Mouse (Mus musculus) forebrain, postnatal 0 days (tissue): ENCODE results near the gene Akap12. TPM values are rescaled to one million over a fixed set of nuclear protein-coding genes. Genes with fewer than 3 reads are reported as not detected.
A peak's percentile ranks its signal among the peaks of the same experiment; 100 is the strongest.

ENCODE experiments used
- ATAC-seq: fragments of 200-750 bp; cut with Nextera tagmentation; 2 replicates; pipeline ENCODE4 v1.8.0; 2017; ENCODE audit warnings: mild to moderate bottlenecking, moderate library complexity
- DNase-seq: peaks from one replicate; pipeline ENCODE4 v3.0.0-alpha.2; 2015
- H3K27ac ChIP-seq: fragments of 300-500 bp; sonication (generic); 2 replicates; pipeline ENCODE4 v1.5.1; 2014; ENCODE audit warnings: low read depth, mild to moderate bottlenecking, antibody characterized with exemption, low read length, moderate library complexity, mixed read lengths
- H3K27me3 ChIP-seq: fragments of 300-500 bp; sonication (generic); 2 replicates; pipeline ENCODE4 v1.6.1; 2014; ENCODE audit warnings: mild to moderate bottlenecking, low read length, mixed read lengths; ENCODE audit not compliant: insufficient read depth
- H3K36me3 ChIP-seq: fragments of 300-500 bp; sonication (generic); 2 replicates; pipeline ENCODE4 v1.6.1; 2014; ENCODE audit warnings: mild to moderate bottlenecking, moderate library complexity; ENCODE audit not compliant: insufficient read depth
- H3K4me1 ChIP-seq: fragments of 300-500 bp; sonication (generic); 2 replicates; pipeline ENCODE4 v1.6.1; 2014; ENCODE audit warnings: antibody characterized with exemption; ENCODE audit not compliant: insufficient read depth
- H3K4me2 ChIP-seq: fragments of 300-500 bp; sonication (generic); 2 replicates; pipeline ENCODE4 v1.6.1; 2014; ENCODE audit warnings: low read depth, mild to moderate bottlenecking, moderate library complexity
- H3K4me3 ChIP-seq: fragments of 300-500 bp; sonication (generic); 2 replicates; pipeline ENCODE4 v1.5.1; 2014; ENCODE audit warnings: low read depth, low read length, mixed read lengths
- H3K9ac ChIP-seq: fragments of 300-500 bp; sonication (generic); 2 replicates; pipeline ENCODE4 v1.6.1; 2014; ENCODE audit warnings: mild to moderate bottlenecking
- H3K9me3 ChIP-seq: fragments of 300-500 bp; sonication (generic); 2 replicates; pipeline ENCODE4 v1.6.1; 2016; ENCODE audit warnings: low read length
- CTCF ChIP-seq: sonication (generic); IDR thresholded peaks from 2 replicates; pipeline ENCODE4 v1.5.1; 2016; ENCODE audit warnings: antibody characterized with exemption, control low read depth, low read depth
- WGBS: fragments of 180-500 bp; shearing (Covaris S2); extraction: QIAGEN DNeasy Blood & Tissue Kit; methylation state at CpG from one replicate; pipeline ENCODE4 v1.1.7; 2014; 5-methylcytosine and 5-hydroxymethylcytosine counted together
- polyA plus RNA-seq: library from polyadenylated mRNA; unstranded; fragments of >200 nt; fragmentation: Nextera tagmentation; extraction: Ambion mirVana; gene quantifications from 2 replicates; pipeline ENCODE4 v1.2.1, GENCODE M21; 2015
- total RNA-seq: library from RNA; depleted of rRNA; stranded (reverse); fragments of >200 nt; gene quantifications from 2 replicates; pipeline ENCODE4 v1.2.3, GENCODE M21; 2014

Akap12 gene
- total and polyA plus RNA-seq, 2 experiments from 2014 or later: 28.3 to 52.4 TPM

- 3% methylated on average over 59 of the region's 87 CpGs for WGBS
- H3K27me3 ChIP-seq: no peaks in the 10 kb centered on the region
- TF ChIP-seq CTCF: no peak
- H3K9ac ChIP-seq: peak within 1 kb of the TSS; percentile 99
- no peaks in the 10 kb centered on the region for H3K36me3 ChIP-seq
- peak within 1 kb of the TSS; percentile 92 for H3K4me2 ChIP-seq
- peak within 1 kb of the TSS; percentile 99 for H3K27ac ChIP-seq
- peaks cover 23% of the 10 kb centered on the region for H3K4me1 ChIP-seq
- peak; percentile 16 for ATAC-seq
- DNase-seq: peak; percentile 77
- no peaks in the 10 kb centered on the region for H3K9me3 ChIP-seq
- peak within 1 kb of the TSS; percentile 99 for H3K4me3 ChIP-seq
Measured at GRCm38 (mm10) chr10:4387701-4388383, 121.7 kb downstream of the Akap12 start, which contains the start of gene Zbtb2. Zbtb2 (minus strand) TSS chr10:4388108.

- peaks cover 23% of the 10 kb centered on the region for H3K4me1 ChIP-seq
- DNase-seq (no peak), ATAC-seq (no peak)
- peak overlapping the region; percentile 92 for H3K4me2 ChIP-seq
- H3K9ac ChIP-seq: peak overlapping the region; percentile 99
- no peaks in the 10 kb centered on the region for H3K9me3 ChIP-seq
- no peaks in the 10 kb centered on the region for H3K36me3 ChIP-seq
- TF ChIP-seq CTCF: no peak
- H3K4me3 ChIP-seq: peak overlapping the region; percentile 99
- no peaks in the 10 kb centered on the region for H3K27me3 ChIP-seq
- WGBS: 1% methylated on average over 19 of the region's 19 CpGs
- peak overlapping the region; percentile 99 for H3K27ac ChIP-seq
Measured at GRCm38 (mm10) chr10:4388384-4388745, 122.2 kb downstream of the Akap12 start.

GRCm38 (mm10) chr10:4389036-4389435, 122.9 kb downstream of the Akap12 start:
- H3K9ac ChIP-seq: peak overlapping the region; percentile 99
- 17% methylated on average over 10 of the region's 10 CpGs for WGBS
- no peak overlapping the region; the same call in 1 of the 2 replicates for H3K27ac ChIP-seq
- 0 out of 2 replicates have a peak, but pooled peaks cover 3% of the 10 kb centered on the region for H3K36me3 ChIP-seq
- ATAC-seq: no peak
- H3K9me3 ChIP-seq: no peaks in the 10 kb centered on the region
- H3K4me2 ChIP-seq: peak overlapping the region; percentile 92
- TF ChIP-seq CTCF: no peak
- DNase-seq: no peak
- H3K27me3 ChIP-seq: no peaks in the 10 kb centered on the region
- H3K4me3 ChIP-seq: peak overlapping the region; percentile 99
- peaks cover 23% of the 10 kb centered on the region for H3K4me1 ChIP-seq

GRCm38 (mm10) chr10:4389461-4390112, 123.4 kb downstream of the Akap12 start:
- H3K4me2 ChIP-seq: peak overlapping the region; percentile 92
- DNase-seq (no peak), ATAC-seq (no peak)
- peak overlapping the region; percentile 99 for H3K9ac ChIP-seq
- WGBS: 57% methylated on average over 5 of the region's 5 CpGs
- H3K27ac ChIP-seq: no peak overlapping the region
- H3K27me3 ChIP-seq: no peaks in the 10 kb centered on the region
- H3K4me3 ChIP-seq: peak overlapping the region; percentile 99
- H3K36me3 ChIP-seq: 0 out of 2 replicates have a peak, but pooled peaks cover 3% of the 10 kb centered on the region
- no peaks in the 10 kb centered on the region for H3K9me3 ChIP-seq
- peaks cover 23% of the 10 kb centered on the region for H3K4me1 ChIP-seq
- TF ChIP-seq CTCF: no peak

DNA sequence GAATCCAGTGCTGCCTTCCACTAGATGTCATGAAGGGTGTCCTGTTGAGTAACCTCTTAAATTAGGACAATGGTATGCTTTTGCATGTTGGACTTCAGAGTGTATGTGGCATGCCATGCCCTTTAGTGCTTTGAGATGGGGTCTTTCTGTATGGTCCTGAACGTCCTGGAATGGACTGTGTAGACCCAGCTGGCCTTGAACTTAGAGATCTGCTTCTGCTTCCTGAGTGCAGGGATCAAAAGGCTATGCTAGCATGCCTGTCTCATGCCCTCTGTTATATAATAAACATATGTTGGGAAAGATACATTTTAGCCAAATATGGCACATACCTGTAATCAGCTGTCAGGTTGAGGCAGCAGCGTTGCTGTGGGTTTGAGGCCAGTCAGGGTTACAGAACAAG, 124.4 kb downstream of the Akap12 start:
- 62% methylated on average over 2 of the region's 2 CpGs for WGBS
- Histone ChIP-seq H3K4me2 (peak overlapping the region; percentile 10; the same call in 1 of the 2 replicates), H3K4me3 (no peak overlapping the region), H3K27me3 (no peaks in the 10 kb centered on the region), H3K36me3 (0 out of 2 replicates have a peak, but pooled peaks cover 3% of the 10 kb centered on the region), H3K27ac (no peak overlapping the region), H3K9ac (no peak overlapping the region), H3K9me3 (no peaks in the 10 kb centered on the region), H3K4me1 (peaks cover 23% of the 10 kb centered on the region)
- no peak for TF ChIP-seq CTCF
- DNase-seq: no peak
- no peak for ATAC-seq

- Histone ChIP-seq H3K27ac (no peak overlapping the region), H3K9ac (no peak overlapping the region), H3K27me3 (no peaks in the 10 kb centered on the region), H3K36me3 (0 out of 2 replicates have a peak, but pooled peaks cover 3% of the 10 kb centered on the region), H3K9me3 (no peaks in the 10 kb centered on the region), H3K4me3 (no peak overlapping the region), H3K4me2 (peak overlapping the region; percentile 10; the same call in 1 of the 2 replicates), H3K4me1 (peaks cover 23% of the 10 kb centered on the region)
- no peak for TF ChIP-seq CTCF
- DNase-seq (no peak), ATAC-seq (no peak)
- WGBS: 68% methylated on average over 5 of the region's 5 CpGs
Measured at GRCm38 (mm10) chr10:4391076-4391475, 124.9 kb downstream of the Akap12 start.

DNA sequence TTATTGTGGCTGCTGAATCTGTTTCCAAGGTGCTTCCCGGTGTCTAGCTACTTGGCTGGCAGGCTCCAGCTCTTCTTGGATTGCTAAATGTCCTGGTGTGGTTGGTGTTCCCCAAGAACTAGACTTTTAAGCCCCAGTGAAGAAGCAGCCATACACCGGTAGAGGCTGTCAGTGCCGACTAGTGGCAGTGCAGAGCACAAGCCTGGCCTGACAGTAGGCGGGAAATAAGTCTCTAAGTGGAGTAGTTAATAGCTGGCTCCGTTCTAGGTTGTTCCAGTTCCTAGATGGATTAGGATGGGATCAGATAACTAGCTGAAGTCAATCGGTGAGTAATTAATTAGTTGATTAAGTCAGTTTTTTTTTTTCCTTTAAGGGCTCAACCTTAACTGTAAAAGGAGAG, 125.7 kb downstream of the Akap12 start:
- H3K27ac ChIP-seq: no peak overlapping the region
- TF ChIP-seq CTCF: peak; percentile 66
- H3K9me3 ChIP-seq: no peaks in the 10 kb centered on the region
- 0 out of 2 replicates have a peak, but pooled peaks cover 3% of the 10 kb centered on the region for H3K36me3 ChIP-seq
- no peak overlapping the region for H3K9ac ChIP-seq
- DNase-seq (peak; percentile 30), ATAC-seq (no peak)
- no peak overlapping the region for H3K4me2 ChIP-seq
- H3K4me1 ChIP-seq: peaks cover 23% of the 10 kb centered on the region
- no peak overlapping the region for H3K4me3 ChIP-seq
- no peaks in the 10 kb centered on the region for H3K27me3 ChIP-seq
- 47% methylated on average over 6 of the region's 6 CpGs for WGBS
